In genomic region chr7:30532931-30533330, GRCm38 (mm10) we compare ENCODE assay signal across 8 mouse cellular contexts. TPM values are rescaled to one million over a fixed set of nuclear protein-coding genes. Genes with fewer than 3 reads are reported as not detected.
DNase-seq lines count a peak whose midpoint lies in the region; ATAC-seq and TF ChIP-seq lines count a peak whose summit lies in the region.

No protein-coding gene starts in this region.

- H3K9me3 ChIP-seq in stomach, embryonic 14.5 days (ENCODE audit: control insufficient read depth, low read depth, low read length) = no peaks in the 10 kb centered on the region
- no peaks in the 10 kb centered on the region for H3K9me3 ChIP-seq in stomach, postnatal 0 days (ENCODE audit: control insufficient read depth, low read length)
- no peaks in the 10 kb centered on the region for H3K9me3 ChIP-seq in kidney, embryonic 14.5 days (ENCODE audit: control insufficient read depth, low read length)
- H3K9me3 ChIP-seq in neural tube, embryonic 15.5 days (replicated peaks) = no peaks in the 10 kb centered on the region

- H3K27me3 ChIP-seq in stomach, embryonic 14.5 days (ENCODE audit: control insufficient read depth, insufficient read depth, low read length) = no peaks in the 10 kb centered on the region
- H3K27me3 ChIP-seq in stomach, postnatal 0 days (ENCODE audit: control insufficient read depth, insufficient read depth, low read length) = no peaks in the 10 kb centered on the region
- H3K27me3 ChIP-seq in kidney, embryonic 14.5 days (ENCODE audit: control insufficient read depth, insufficient read depth, low read length) = no peaks in the 10 kb centered on the region
- no peaks in the 10 kb centered on the region for H3K27me3 ChIP-seq in neural tube, embryonic 15.5 days (replicated peaks)

- no peak for TF ChIP-seq EP300 in stomach, postnatal 0 days (optimal IDR thresholded peaks at IDR 0.05)

- no peak overlapping the region for H3K9ac ChIP-seq in stomach, embryonic 14.5 days (replicated peaks; ENCODE audit: low read depth, low read length)
- H3K9ac ChIP-seq in stomach, postnatal 0 days (ENCODE audit: low read length) = no peak overlapping the region
- peak overlapping the region; percentile 28; the same call in 1 of the 2 replicates for H3K9ac ChIP-seq in kidney, embryonic 14.5 days (ENCODE audit: low read depth, low read length)
- peak overlapping the region; percentile 89 for H3K9ac ChIP-seq in neural tube, embryonic 15.5 days (replicated peaks)

- 35% methylated on average over 8 of the region's 8 CpGs for WGBS in stomach, embryonic 14.5 days
- WGBS in stomach, postnatal 0 days = 64% methylated on average over 8 of the region's 8 CpGs
- 43% methylated on average over 8 of the region's 8 CpGs for WGBS in kidney, embryonic 14.5 days
- WGBS in neural tube, embryonic 15.5 days = 6% methylated on average over 8 of the region's 8 CpGs

- H3K36me3 ChIP-seq in stomach, embryonic 14.5 days (ENCODE audit: control insufficient read depth, insufficient read depth, low read length) = peaks cover 39% of the 10 kb centered on the region; the same call in 1 of the 2 replicates
- H3K36me3 ChIP-seq in stomach, postnatal 0 days (ENCODE audit: control insufficient read depth, insufficient read depth, low read length) = peaks cover 12% of the 10 kb centered on the region; the same call in 1 of the 2 replicates
- H3K36me3 ChIP-seq in kidney, embryonic 14.5 days (ENCODE audit: control insufficient read depth, insufficient read depth, low read length) = peaks cover 43% of the 10 kb centered on the region
- peaks cover 49% of the 10 kb centered on the region for H3K36me3 ChIP-seq in neural tube, embryonic 15.5 days

- no peak for TF ChIP-seq CTCF in stomach, postnatal 0 days (IDR thresholded peaks at IDR 0.05; ENCODE audit: low read depth)

- peak; percentile 52 for DNase-seq in adrenal gland, postnatal 10 days
- no peak for DNase-seq in adrenal gland, adult 2 months
- DNase-seq in stomach, postnatal 0 days (ENCODE audit: low spot score) = no peak
- DNase-seq in right cerebral cortex, postnatal 36 days (ENCODE audit: low spot score in 2 of 2) = no peak
- DNase-seq in right cerebral cortex, postnatal 14 days = no peak

- H3K4me1 ChIP-seq in stomach, embryonic 14.5 days (ENCODE audit: control insufficient read depth, insufficient read depth, low read length) = peaks cover 15% of the 10 kb centered on the region
- no peaks in the 10 kb centered on the region for H3K4me1 ChIP-seq in stomach, postnatal 0 days (replicated peaks; ENCODE audit: control insufficient read depth, insufficient read depth)
- H3K4me1 ChIP-seq in kidney, embryonic 14.5 days (ENCODE audit: control insufficient read depth, insufficient read depth, low read length) = peaks cover 18% of the 10 kb centered on the region
- H3K4me1 ChIP-seq in neural tube, embryonic 15.5 days = peaks cover 46% of the 10 kb centered on the region

- ATAC-seq in stomach, embryonic 14.5 days (ENCODE audit: insufficient number of reproducible peaks, insufficient read depth, low FRiP score, low read depth) = no peak
- no peak for ATAC-seq in stomach, postnatal 0 days (ENCODE audit: low FRiP score, low TSS enrichment)
- ATAC-seq in kidney, embryonic 14.5 days (ENCODE audit: low FRiP score, low TSS enrichment) = no peak
- no peak for ATAC-seq in neural tube, embryonic 15.5 days (ENCODE audit: low FRiP score)

- H3K4me3 ChIP-seq in stomach, embryonic 14.5 days (ENCODE audit: low read depth, low read length) = no peak overlapping the region
- H3K4me3 ChIP-seq in stomach, postnatal 0 days (ENCODE audit: low read depth, low read length) = no peak overlapping the region
- H3K4me3 ChIP-seq in kidney, embryonic 14.5 days (ENCODE audit: low read length) = 0 out of 2 replicates have a peak overlapping the region, but pooled peaks have one; percentile 73
- peak overlapping the region; percentile 72 for H3K4me3 ChIP-seq in neural tube, embryonic 15.5 days (replicated peaks)

- H3K27ac ChIP-seq in stomach, embryonic 14.5 days (ENCODE audit: low read length) = no peak overlapping the region
- H3K27ac ChIP-seq in stomach, postnatal 0 days (replicated peaks) = no peak overlapping the region
- no peak overlapping the region for H3K27ac ChIP-seq in kidney, embryonic 14.5 days (ENCODE audit: low read depth, low read length)
- peak overlapping the region; percentile 95; the same call in 1 of the 2 replicates for H3K27ac ChIP-seq in neural tube, embryonic 15.5 days (replicated peaks)

- H3K4me2 ChIP-seq in stomach, embryonic 14.5 days (replicated peaks; ENCODE audit: low read depth, low read length) = peak overlapping the region; percentile 92; the same call in 1 of the 2 replicates
- no peak overlapping the region for H3K4me2 ChIP-seq in stomach, postnatal 0 days (replicated peaks; ENCODE audit: low read depth)
- no peak overlapping the region for H3K4me2 ChIP-seq in kidney, embryonic 14.5 days (replicated peaks; ENCODE audit: low read depth, low read length)
- H3K4me2 ChIP-seq in neural tube, embryonic 15.5 days = peak overlapping the region; percentile 86

RNA-seq across cellular contexts. Expression of gene Arhgap33, which starts 1.9 kb away (rescaled TPM):
- total RNA-seq in adrenal gland, postnatal 10 days (2021) = 10 to 100 TPM in 1 of 2 experiments, 1 to 10 TPM in 1; 5.0 to 11.7 TPM
- total RNA-seq in adrenal gland, adult 2 months (2021) = 1 to 10 TPM; 2.2 to 3.1 TPM
- polyA plus RNA-seq in adrenal gland, adult 2 months (2012; rRNA removed) = 20.3 and 23.2 TPM in 2 replicates
- polyA plus RNA-seq in stomach, embryonic 14.5 days (2014; fragmentation: Nextera tagmentation; extraction: Ambion mirVana) = 13.2 and 13.4 TPM in 2 replicates
- polyA plus RNA-seq in stomach, postnatal 0 days (2015; fragmentation: Nextera tagmentation; extraction: Ambion mirVana) = 1.5 and 1.6 TPM in 2 replicates
- polyA plus RNA-seq in kidney, embryonic 14.5 days (2014; fragmentation: Nextera tagmentation; extraction: Ambion mirVana) = 13.4 and 17.3 TPM in 2 replicates
- 78.7 and 91.1 TPM in 2 replicates for polyA plus RNA-seq in neural tube, embryonic 15.5 days (2015; fragmentation: Nextera tagmentation; extraction: Ambion mirVana)

RNA-seq across cellular contexts. Expression of gene Hspb6, which starts 19.0 kb away (rescaled TPM):
- 10 to 100 TPM; 25.5 to 68.9 TPM for total RNA-seq in adrenal gland, postnatal 10 days (2021)
- total RNA-seq in adrenal gland, adult 2 months (2021) = 10 to 100 TPM; 22.4 to 38.7 TPM
- 96.2 and 110 TPM in 2 replicates for polyA plus RNA-seq in adrenal gland, adult 2 months (2012; rRNA removed)
- polyA plus RNA-seq in stomach, embryonic 14.5 days (2014; fragmentation: Nextera tagmentation; extraction: Ambion mirVana) = 47.3 and 49.0 TPM in 2 replicates
- polyA plus RNA-seq in stomach, postnatal 0 days (2015; fragmentation: Nextera tagmentation; extraction: Ambion mirVana) = 66.4 and 75.7 TPM in 2 replicates
- 8.9 and 9.2 TPM in 2 replicates for polyA plus RNA-seq in kidney, embryonic 14.5 days (2014; fragmentation: Nextera tagmentation; extraction: Ambion mirVana)
- 8.6 and 11.7 TPM in 2 replicates for polyA plus RNA-seq in neural tube, embryonic 15.5 days (2015; fragmentation: Nextera tagmentation; extraction: Ambion mirVana)

RNA-seq across cellular contexts. Expression of gene Proser3, which starts 19.2 kb away (rescaled TPM):
- total RNA-seq in adrenal gland, postnatal 10 days (2021) = 10 to 100 TPM in 1 of 2 experiments, 1 to 10 TPM in 1; 5.3 to 10.1 TPM
- 1 to 10 TPM; 6.8 to 7.0 TPM for total RNA-seq in adrenal gland, adult 2 months (2021)
- polyA plus RNA-seq in adrenal gland, adult 2 months (2012; rRNA removed) = 10.4 and 10.8 TPM in 2 replicates
- polyA plus RNA-seq in stomach, embryonic 14.5 days (2014; fragmentation: Nextera tagmentation; extraction: Ambion mirVana) = 18.7 and 22.8 TPM in 2 replicates
- 2.2 and 2.3 TPM in 2 replicates for polyA plus RNA-seq in stomach, postnatal 0 days (2015; fragmentation: Nextera tagmentation; extraction: Ambion mirVana)
- 15.2 and 25.0 TPM in 2 replicates for polyA plus RNA-seq in kidney, embryonic 14.5 days (2014; fragmentation: Nextera tagmentation; extraction: Ambion mirVana)
- 7.9 and 8.6 TPM in 2 replicates for polyA plus RNA-seq in neural tube, embryonic 15.5 days (2015; fragmentation: Nextera tagmentation; extraction: Ambion mirVana)

RNA-seq across cellular contexts. Expression of gene Lin37, which starts 26.7 kb away (rescaled TPM):
- total RNA-seq in adrenal gland, postnatal 10 days (2021) = 10 to 100 TPM; 34.4 to 40.5 TPM
- 10 to 100 TPM; 43.7 to 71.4 TPM for total RNA-seq in adrenal gland, adult 2 months (2021)
- 47.5 and 53.5 TPM in 2 replicates for polyA plus RNA-seq in adrenal gland, adult 2 months (2012; rRNA removed)
- polyA plus RNA-seq in stomach, embryonic 14.5 days (2014; fragmentation: Nextera tagmentation; extraction: Ambion mirVana) = 40.8 and 43.7 TPM in 2 replicates
- 30.2 and 30.9 TPM in 2 replicates for polyA plus RNA-seq in stomach, postnatal 0 days (2015; fragmentation: Nextera tagmentation; extraction: Ambion mirVana)
- 38.5 and 48.0 TPM in 2 replicates for polyA plus RNA-seq in kidney, embryonic 14.5 days (2014; fragmentation: Nextera tagmentation; extraction: Ambion mirVana)
- polyA plus RNA-seq in neural tube, embryonic 15.5 days (2015; fragmentation: Nextera tagmentation; extraction: Ambion mirVana) = 55.6 and 61.8 TPM in 2 replicates

RNA-seq across cellular contexts. Expression of gene U2af1l4, which starts 30.2 kb away (rescaled TPM):
- 10 to 100 TPM; 61.4 to 71.1 TPM for total RNA-seq in adrenal gland, postnatal 10 days (2021)
- 10 to 100 TPM; 73.3 to 92.5 TPM for total RNA-seq in adrenal gland, adult 2 months (2021)
- polyA plus RNA-seq in adrenal gland, adult 2 months (2012; rRNA removed) = 80.1 and 92.3 TPM in 2 replicates
- polyA plus RNA-seq in stomach, embryonic 14.5 days (2014; fragmentation: Nextera tagmentation; extraction: Ambion mirVana) = 95.9 and 96.6 TPM in 2 replicates
- polyA plus RNA-seq in stomach, postnatal 0 days (2015; fragmentation: Nextera tagmentation; extraction: Ambion mirVana) = 60.5 and 63.9 TPM in 2 replicates
- polyA plus RNA-seq in kidney, embryonic 14.5 days (2014; fragmentation: Nextera tagmentation; extraction: Ambion mirVana) = 109 and 119 TPM in 2 replicates
- polyA plus RNA-seq in neural tube, embryonic 15.5 days (2015; fragmentation: Nextera tagmentation; extraction: Ambion mirVana) = 84.2 and 95.2 TPM in 2 replicates

Comparison
In these comparisons a context has a peak if more than half of its experiments do, and no peak if none do; other contexts are left out.
1. H3K4me2 ChIP-seq: peak in stomach, embryonic 14.5 days (single experiment) and neural tube, embryonic 15.5 days (single experiment); none in stomach, postnatal 0 days (single experiment) and kidney, embryonic 14.5 days (single experiment).
2. H3K4me3 ChIP-seq: peak in kidney, embryonic 14.5 days (single experiment) and neural tube, embryonic 15.5 days (single experiment); none in stomach, embryonic 14.5 days (single experiment) and stomach, postnatal 0 days (single experiment).
3. H3K9ac ChIP-seq: peak in kidney, embryonic 14.5 days (single experiment) and neural tube, embryonic 15.5 days (single experiment); none in stomach, embryonic 14.5 days (single experiment) and stomach, postnatal 0 days (single experiment).